Mouse (Mus musculus): Measurements from ENCODE around the gene Eef1a1.

DNA sequence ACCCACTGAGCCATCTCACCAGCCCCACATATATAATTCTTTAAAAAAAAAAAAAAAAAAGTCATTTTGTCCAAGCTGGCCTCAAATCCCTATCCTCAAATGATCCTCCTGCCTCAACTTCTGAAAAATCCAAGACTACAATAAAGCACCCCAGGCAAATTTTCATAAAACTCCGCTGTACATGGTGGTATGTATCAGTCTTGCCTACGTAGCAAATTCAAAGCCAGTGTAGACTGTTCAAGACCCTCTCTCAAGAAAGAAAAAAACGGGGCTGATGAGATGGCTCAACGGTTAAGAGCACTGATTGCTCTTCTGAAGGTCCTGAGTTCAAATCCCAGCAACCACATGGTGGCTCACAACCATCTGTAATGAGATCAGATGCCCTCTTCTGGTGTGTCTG lies 13.1 kb downstream of the Eef1a1 start:
- TF ChIP-seq POLR2A (IDR thresholded peaks at IDR 0.05; ENCODE audit: control insufficient read depth, low read depth, low read length), result no peak
- TF ChIP-seq CTCF (IDR thresholded peaks at IDR 0.05; ENCODE audit: control insufficient read depth, insufficient read depth, insufficient replicate concordance, low read depth, low read length), result no peak

Measured in testis, adult 2 months (tissue).